Comparison of ENCODE assay signal across 9 mouse cellular contexts in the genomic region with DNA sequence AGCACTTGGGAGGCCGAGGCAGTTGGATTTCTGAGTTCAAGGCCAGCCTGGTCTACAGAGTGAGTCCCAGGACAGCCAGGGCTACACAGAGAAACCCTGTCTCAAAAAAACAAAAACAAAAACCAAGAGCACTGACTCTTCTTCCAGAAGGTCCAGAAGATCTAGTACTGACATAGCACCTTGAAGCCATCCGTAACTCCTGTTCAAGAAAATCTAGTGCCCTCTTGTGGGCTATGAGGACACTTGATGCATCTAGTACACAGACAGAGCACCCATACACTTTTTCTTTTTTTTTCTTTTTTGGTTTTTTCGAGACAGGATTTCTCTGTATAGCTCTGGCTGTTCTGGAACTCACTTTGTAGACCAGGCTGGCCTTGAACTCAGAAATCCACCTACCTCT. TPM values are rescaled to one million over a fixed set of nuclear protein-coding genes. Genes with fewer than 3 reads are reported as not detected.
DNase-seq lines count a peak whose midpoint lies in the region; ATAC-seq and TF ChIP-seq lines count a peak whose summit lies in the region.
"Not testable (repeated sequence)": the region's sequence is repeated elsewhere in the genome, so short reads cannot be mapped to it uniquely, and the experiment has no call there.
"Had no signal": no experiment of that assay in that cellular context is flagged by ENCODE, and none has a peak within 500 bp of the region (broad histone marks: within the 10 kb centered on the region; RNA-seq: fewer than 3 reads in every experiment).

No protein-coding gene starts in this region.

- not testable (repeated sequence) for TF ChIP-seq POLR2A in CH12.LX (IDR thresholded peaks at IDR 0.05; ENCODE audit: low read depth, low read length)

- H3K9ac ChIP-seq in CH12.LX (ENCODE audit: insufficient read depth, low read depth); liver, postnatal 0 days (replicated peaks); midbrain, embryonic 14.5 days (replicated peaks; ENCODE audit: low read length): not testable (repeated sequence)

- not testable (repeated sequence) for H3K9me3 ChIP-seq in CH12.LX (replicated peaks; ENCODE audit: low read length); liver, postnatal 0 days (ENCODE audit: low read length); midbrain, embryonic 14.5 days (ENCODE audit: control insufficient read depth, low read length)

- not testable (repeated sequence) for TF ChIP-seq EP300 in CH12.LX (IDR thresholded peaks at IDR 0.05; ENCODE audit: low read length); liver, postnatal 0 days (IDR thresholded peaks at IDR 0.05; ENCODE audit: low read depth)

- H3K4me2 ChIP-seq in CH12.LX (ENCODE audit: insufficient read depth, low read depth, poor library complexity, severe bottlenecking); liver, postnatal 0 days (ENCODE audit: low read depth, low read length); midbrain, embryonic 14.5 days (ENCODE audit: low read length): not testable (repeated sequence)

- ATAC-seq in granulocyte monocyte progenitor cell, adult 5-6 weeks (replicated peaks; ENCODE audit: poor library complexity, severe bottlenecking): peak; percentile 53; the same call in 1 of the 2 replicates
- not testable (repeated sequence) for ATAC-seq in liver, postnatal 0 days; midbrain, embryonic 14.5 days (ENCODE audit: low FRiP score, low TSS enrichment)

- peak; percentile 61 for TF ChIP-seq RAD21 in CH12.LX (IDR thresholded peaks at IDR 0.05; ENCODE audit: low read depth, low read length)

- H3K4me1 ChIP-seq in CH12.LX (ENCODE audit: control insufficient read depth in 1 of 2, insufficient read depth in 2 of 2); liver, postnatal 0 days (ENCODE audit: insufficient read depth); midbrain, embryonic 14.5 days (ENCODE audit: control insufficient read depth, insufficient read depth, low read length): not testable (repeated sequence)

- WGBS in liver, postnatal 0 days (ENCODE audit: insufficient replicate concordance): 51% methylated on average over 3 of the region's 3 CpGs
- 72% methylated on average over 3 of the region's 3 CpGs for WGBS in midbrain, embryonic 14.5 days

- dilution Hi-C loops in CH12.LX (cut with MboI; ENCODE audit: extremely low pct_ligation_motif_present, extremely low pct_unique_long_range_greater_than_20kb, low sequenced_read_pairs): not testable (repeated sequence)

- in situ Hi-C loops in CH12.LX (cut with MboI; ENCODE audit: low pct_ligation_motif_present, low pct_unique_long_range_greater_than_20kb, low sequenced_read_pairs): not testable (repeated sequence)

- not testable (repeated sequence) for H3K27me3 ChIP-seq in CH12.LX (replicated peaks); liver, postnatal 0 days (ENCODE audit: insufficient read depth, low read length); midbrain, embryonic 14.5 days (ENCODE audit: control insufficient read depth, insufficient read depth, low read length)

- not testable (repeated sequence) for H3K4me3 ChIP-seq in CH12.LX (replicated peaks in 1 of 3; ENCODE audit: low read depth in 2 of 3, low read length in 2 of 3, poor library complexity in 1 of 3); liver, postnatal 0 days (ENCODE audit: low read depth, low read length); midbrain, embryonic 14.5 days (replicated peaks; ENCODE audit: low read depth, low read length)

- TF ChIP-seq CTCF in CH12.LX (conservative IDR thresholded peaks at IDR 0.05 in 1 of 2, IDR thresholded peaks at IDR 0.05 in 1 of 2; ENCODE audit: low read depth in 2 of 2, low read length in 2 of 2): peak in 1 of 2 experiments; percentile 72; a peak in 2 of 4 replicates
- peak; percentile 44 for TF ChIP-seq CTCF in liver, postnatal 0 days (IDR thresholded peaks at IDR 0.05; ENCODE audit: low read depth)

- not testable (repeated sequence) for H3K79me2 ChIP-seq in CH12.LX (replicated peaks; ENCODE audit: control insufficient read depth, extremely low read depth, insufficient read depth, poor library complexity, severe bottlenecking)

- not testable (repeated sequence) for DNase-seq in CH12.LX (ENCODE audit: extremely low read depth); liver, postnatal 0 days
- peak; percentile 13 for DNase-seq in T-cell, adult 2 months (ENCODE audit: low spot score)
- DNase-seq in embryo, embryonic 11 days: peak; percentile 56
- peak; percentile 34 for DNase-seq in kidney, adult 9 months
- peak; percentile 66 for DNase-seq in midbrain, embryonic 14.5 days
- DNase-seq in thymus, postnatal 0 days (ENCODE audit: low spot score): peak; percentile 53

- not testable (repeated sequence) for H3K36me3 ChIP-seq in CH12.LX (replicated peaks in 1 of 2; ENCODE audit: control insufficient read depth in 1 of 2, insufficient read depth in 1 of 2, low read length in 1 of 2); liver, postnatal 0 days (replicated peaks; ENCODE audit: insufficient read depth, low read length); midbrain, embryonic 14.5 days (ENCODE audit: control insufficient read depth, insufficient read depth, low read length)

- not testable (repeated sequence) for H3K27ac ChIP-seq in CH12.LX (ENCODE audit: insufficient read depth, low read depth); liver, postnatal 0 days (ENCODE audit: low read depth); midbrain, embryonic 14.5 days (replicated peaks; ENCODE audit: low read depth, low read length)

TF ChIP-seq in CH12.LX, 34 proteins besides CTCF, POLR2A, EP300 and RAD21:
- TF ChIP-seq ZNF384 (IDR thresholded peaks at IDR 0.05; ENCODE audit: low read depth, low read length) (peak; percentile 79), SMC3 (IDR thresholded peaks at IDR 0.05; ENCODE audit: low read depth, low read length) (peak; percentile 67)

RNA-seq across cellular contexts. Expression of a gene that starts 8.5 kb away (rescaled TPM):
- total RNA-seq in CH12.LX (2012; rRNA removed): 1.4 and 1.5 TPM in 2 replicates
- total RNA-seq in CH12.LX (2014; rRNA removed): 1.4 and 2.1 TPM in 2 replicates
- 1.3 and 1.6 TPM in 2 replicates for polyA plus RNA-seq in CH12.LX (2012; ENCODE audit: insufficient read length, low read depth)
- not detected in 2 replicates for total RNA-seq in granulocyte monocyte progenitor cell, adult 5-6 weeks (2014; fragmentation: Nextera tagmentation)
- not detected in 2 replicates for total RNA-seq in granulocyte monocyte progenitor cell, adult 5-6 weeks (2017)
- polyA plus RNA-seq in liver, postnatal 0 days (2015; fragmentation: Nextera tagmentation; extraction: Ambion mirVana): 0.24 TPM in 1 of 2 replicates, not detected in the other
- 0.86 and 0.92 TPM in 2 replicates for polyA plus RNA-seq in midbrain, embryonic 14.5 days (2014; fragmentation: Nextera tagmentation; extraction: Ambion mirVana)
- polyA plus RNA-seq in thymus, postnatal 0 days (2015; fragmentation: Nextera tagmentation; extraction: Ambion mirVana): 0.53 and 0.62 TPM in 2 replicates
- polyA plus RNA-seq: G1E had no signal

RNA-seq across cellular contexts. Expression of a gene that starts 8.7 kb away (rescaled TPM):
- 5.3 and 6.8 TPM in 2 replicates for total RNA-seq in CH12.LX (2012; rRNA removed)
- total RNA-seq in CH12.LX (2014; rRNA removed): 5.6 and 6.3 TPM in 2 replicates
- 4.8 and 6.1 TPM in 2 replicates for polyA plus RNA-seq in CH12.LX (2012; ENCODE audit: insufficient read length, low read depth)
- total RNA-seq in granulocyte monocyte progenitor cell, adult 5-6 weeks (2014; fragmentation: Nextera tagmentation): 1.8 and 6.5 TPM in 2 replicates
- total RNA-seq in granulocyte monocyte progenitor cell, adult 5-6 weeks (2017): 6.3 and 7.8 TPM in 2 replicates
- 1.6 and 2.6 TPM in 2 replicates for polyA plus RNA-seq in liver, postnatal 0 days (2015; fragmentation: Nextera tagmentation; extraction: Ambion mirVana)
- 3.3 and 5.6 TPM in 2 replicates for polyA plus RNA-seq in midbrain, embryonic 14.5 days (2014; fragmentation: Nextera tagmentation; extraction: Ambion mirVana)
- polyA plus RNA-seq in thymus, postnatal 0 days (2015; fragmentation: Nextera tagmentation; extraction: Ambion mirVana): 6.8 and 6.9 TPM in 2 replicates

RNA-seq across cellular contexts. Expression of a gene that starts 54.6 kb away (rescaled TPM):
- total RNA-seq in CH12.LX (2012; rRNA removed): 0.50 and 0.64 TPM in 2 replicates
- 0.66 and 0.74 TPM in 2 replicates for total RNA-seq in CH12.LX (2014; rRNA removed)
- 0.86 and 1.1 TPM in 2 replicates for polyA plus RNA-seq in CH12.LX (2012; ENCODE audit: insufficient read length, low read depth)
- 0.56 TPM in 1 of 2 replicates, not detected in the other for total RNA-seq in granulocyte monocyte progenitor cell, adult 5-6 weeks (2014; fragmentation: Nextera tagmentation)
- 1.8 and 2.0 TPM in 2 replicates for total RNA-seq in granulocyte monocyte progenitor cell, adult 5-6 weeks (2017)
- polyA plus RNA-seq in liver, postnatal 0 days (2015; fragmentation: Nextera tagmentation; extraction: Ambion mirVana): 0.70 and 1.2 TPM in 2 replicates
- 33.8 and 34.9 TPM in 2 replicates for polyA plus RNA-seq in midbrain, embryonic 14.5 days (2014; fragmentation: Nextera tagmentation; extraction: Ambion mirVana)
- 2.1 and 2.4 TPM in 2 replicates for polyA plus RNA-seq in thymus, postnatal 0 days (2015; fragmentation: Nextera tagmentation; extraction: Ambion mirVana)
- polyA plus RNA-seq: G1E had no signal

Comparison
In these comparisons a context has a peak if more than half of its experiments do, and no peak if none do; other contexts are left out.
1. RNA of a gene that starts 54.6 kb away (polyA plus RNA-seq): 33.8 to 34.9 TPM in midbrain, embryonic 14.5 days; 2.1 to 2.4 TPM in thymus, postnatal 0 days, 0.70 to 1.2 TPM in liver, postnatal 0 days and 0.86 to 1.1 TPM in CH12.LX; every median in the first group is over 10 times any median in the second.